Mouse (Mus musculus): ENCODE measurements around the gene Lrg1.

DNA sequence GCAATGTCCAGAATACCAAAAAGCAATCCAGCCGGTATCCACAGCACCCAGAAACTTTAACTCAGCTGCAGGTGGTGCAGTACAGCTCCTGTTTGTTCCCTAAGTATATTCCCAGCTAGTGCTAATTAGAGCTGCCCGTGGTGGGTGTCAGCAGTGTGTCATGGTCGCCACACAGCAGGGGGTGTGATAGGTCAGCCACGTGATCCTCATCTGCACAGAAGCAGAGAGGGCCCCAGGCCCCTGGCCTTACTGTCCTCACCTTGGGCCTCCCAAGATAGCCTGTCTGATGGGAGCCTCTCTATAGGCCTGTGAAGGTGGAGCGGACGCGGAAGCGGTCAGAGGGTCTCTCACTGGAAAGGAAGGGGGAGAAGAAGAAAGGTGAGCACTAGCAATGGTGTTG, 23.6 kb downstream of the Lrg1 start:
- TF ChIP-seq POLR2A (IDR thresholded peaks at IDR 0.05; ENCODE audit: borderline replicate concordance, extremely low read depth, insufficient read depth, insufficient read length, poor library complexity, severe bottlenecking) (no peak), CTCF (IDR thresholded peaks at IDR 0.05; ENCODE audit: borderline replicate concordance, extremely low read depth, insufficient read depth, insufficient read length) (no peak)

Data from brain, embryonic 14.5 days (tissue).